Mouse (Mus musculus): ENCODE results near the gene Col23a1. TPM values are rescaled to one million over a fixed set of nuclear protein-coding genes. Genes with fewer than 3 reads are reported as not detected.

Col23a1 gene
- polyA plus RNA-seq, 1 experiment, result 0.76 TPM

GRCm38 (mm10) chr11:51469341-51469831, 179.7 kb downstream of the Col23a1 start:
- TF ChIP-seq EP300 (IDR thresholded peaks at IDR 0.05; ENCODE audit: insufficient read depth, low read depth, low read length) (no peak), CTCF (IDR thresholded peaks at IDR 0.05; ENCODE audit: low read depth, low read length) (no peak), POLR2A (IDR thresholded peaks at IDR 0.05; ENCODE audit: insufficient read depth, low read length) (no peak)
- Histone ChIP-seq H3K4me3 (ENCODE audit: low read depth, low read length) (no peak overlapping the region), H3K4me1 (ENCODE audit: control insufficient read depth, insufficient read depth, low read length) (no peaks in the 10 kb centered on the region), H3K9me3 (replicated peaks; ENCODE audit: control insufficient read depth, insufficient read depth, low read length, poor library complexity, severe bottlenecking) (no peaks in the 10 kb centered on the region), H3K27ac (ENCODE audit: insufficient read depth, low read length) (no peak overlapping the region), H3K9ac (ENCODE audit: low read depth, poor library complexity, severe bottlenecking) (no peak overlapping the region), H3K27me3 (ENCODE audit: control insufficient read depth, insufficient read depth, low read length, poor library complexity, severe bottlenecking) (no peaks in the 10 kb centered on the region), H3K36me3 (ENCODE audit: control insufficient read depth, insufficient read depth, low read length, poor library complexity, severe bottlenecking) (no peaks in the 10 kb centered on the region)

- Histone ChIP-seq H3K9me3 (replicated peaks; ENCODE audit: control insufficient read depth, insufficient read depth, low read length, poor library complexity, severe bottlenecking) (no peaks in the 10 kb centered on the region), H3K27me3 (ENCODE audit: control insufficient read depth, insufficient read depth, low read length, poor library complexity, severe bottlenecking) (no peaks in the 10 kb centered on the region), H3K27ac (ENCODE audit: insufficient read depth, low read length) (no peak overlapping the region), H3K36me3 (ENCODE audit: control insufficient read depth, insufficient read depth, low read length, poor library complexity, severe bottlenecking) (no peaks in the 10 kb centered on the region), H3K4me1 (ENCODE audit: control insufficient read depth, insufficient read depth, low read length) (no peaks in the 10 kb centered on the region), H3K4me3 (ENCODE audit: low read depth, low read length) (no peak overlapping the region), H3K9ac (ENCODE audit: low read depth, poor library complexity, severe bottlenecking) (no peak overlapping the region)
- TF ChIP-seq CTCF (IDR thresholded peaks at IDR 0.05; ENCODE audit: low read depth, low read length) (no peak), POLR2A (IDR thresholded peaks at IDR 0.05; ENCODE audit: insufficient read depth, low read length) (no peak), EP300 (IDR thresholded peaks at IDR 0.05; ENCODE audit: insufficient read depth, low read depth, low read length) (no peak)
Measured at GRCm38 (mm10) chr11:51470383-51471144, 180.8 kb downstream of the Col23a1 start.

- no peak for TF ChIP-seq EP300 (IDR thresholded peaks at IDR 0.05; ENCODE audit: insufficient read depth, low read depth, low read length)
- Histone ChIP-seq H3K27ac (ENCODE audit: insufficient read depth, low read length) (no peak overlapping the region), H3K4me1 (ENCODE audit: control insufficient read depth, insufficient read depth, low read length) (no peaks in the 10 kb centered on the region), H3K4me3 (ENCODE audit: low read depth, low read length) (no peak overlapping the region), H3K9ac (ENCODE audit: low read depth, poor library complexity, severe bottlenecking) (no peak overlapping the region), H3K36me3 (ENCODE audit: control insufficient read depth, insufficient read depth, low read length, poor library complexity, severe bottlenecking) (no peaks in the 10 kb centered on the region), H3K9me3 (replicated peaks; ENCODE audit: control insufficient read depth, insufficient read depth, low read length, poor library complexity, severe bottlenecking) (no peaks in the 10 kb centered on the region), H3K27me3 (ENCODE audit: control insufficient read depth, insufficient read depth, low read length, poor library complexity, severe bottlenecking) (no peaks in the 10 kb centered on the region)
Measured at GRCm38 (mm10) chr11:51473686-51474085, 184.0 kb downstream of the Col23a1 start.

GRCm38 (mm10) chr11:51476543-51476942, 186.8 kb downstream of the Col23a1 start:
- Histone ChIP-seq H3K4me3 (ENCODE audit: low read depth, low read length) (no peak overlapping the region), H3K36me3 (ENCODE audit: control insufficient read depth, insufficient read depth, low read length, poor library complexity, severe bottlenecking) (no peaks in the 10 kb centered on the region), H3K4me1 (ENCODE audit: control insufficient read depth, insufficient read depth, low read length) (no peaks in the 10 kb centered on the region), H3K9me3 (replicated peaks; ENCODE audit: control insufficient read depth, insufficient read depth, low read length, poor library complexity, severe bottlenecking) (no peaks in the 10 kb centered on the region), H3K27ac (ENCODE audit: insufficient read depth, low read length) (no peak overlapping the region), H3K27me3 (ENCODE audit: control insufficient read depth, insufficient read depth, low read length, poor library complexity, severe bottlenecking) (no peaks in the 10 kb centered on the region), H3K9ac (ENCODE audit: low read depth, poor library complexity, severe bottlenecking) (no peak overlapping the region)
- TF ChIP-seq CTCF (IDR thresholded peaks at IDR 0.05; ENCODE audit: low read depth, low read length) (no peak), EP300 (IDR thresholded peaks at IDR 0.05; ENCODE audit: insufficient read depth, low read depth, low read length) (no peak), POLR2A (IDR thresholded peaks at IDR 0.05; ENCODE audit: insufficient read depth, low read length) (no peak)

- no peaks in the 10 kb centered on the region for H3K36me3 ChIP-seq (ENCODE audit: control insufficient read depth, insufficient read depth, low read length, poor library complexity, severe bottlenecking)
Measured at GRCm38 (mm10) chr11:51477571-51477970, 187.9 kb downstream of the Col23a1 start.

GRCm38 (mm10) chr11:51482251-51482650, 192.5 kb downstream of the Col23a1 start:
- no peak overlapping the region for H3K9ac ChIP-seq (ENCODE audit: low read depth, poor library complexity, severe bottlenecking)
- no peaks in the 10 kb centered on the region for H3K36me3 ChIP-seq (ENCODE audit: control insufficient read depth, insufficient read depth, low read length, poor library complexity, severe bottlenecking)
- no peaks in the 10 kb centered on the region for H3K4me1 ChIP-seq (ENCODE audit: control insufficient read depth, insufficient read depth, low read length)
- H3K4me3 ChIP-seq (ENCODE audit: low read depth, low read length), result no peak overlapping the region
- H3K27ac ChIP-seq (ENCODE audit: insufficient read depth, low read length), result no peak overlapping the region
- no peaks in the 10 kb centered on the region for H3K9me3 ChIP-seq (replicated peaks; ENCODE audit: control insufficient read depth, insufficient read depth, low read length, poor library complexity, severe bottlenecking)
- no peaks in the 10 kb centered on the region for H3K27me3 ChIP-seq (ENCODE audit: control insufficient read depth, insufficient read depth, low read length, poor library complexity, severe bottlenecking)
- TF ChIP-seq CTCF (IDR thresholded peaks at IDR 0.05; ENCODE audit: low read depth, low read length), result no peak
- TF ChIP-seq POLR2A (IDR thresholded peaks at IDR 0.05; ENCODE audit: insufficient read depth, low read length), result no peak
- TF ChIP-seq EP300 (IDR thresholded peaks at IDR 0.05; ENCODE audit: insufficient read depth, low read depth, low read length), result no peak

More at GRCm38 (mm10) chr11:51477571-51477970, 187.9 kb downstream of the Col23a1 start:
- Histone ChIP-seq H3K27me3 (ENCODE audit: control insufficient read depth, insufficient read depth, low read length, poor library complexity, severe bottlenecking) (no peaks in the 10 kb centered on the region), H3K4me1 (ENCODE audit: control insufficient read depth, insufficient read depth, low read length) (no peaks in the 10 kb centered on the region), H3K9me3 (replicated peaks; ENCODE audit: control insufficient read depth, insufficient read depth, low read length, poor library complexity, severe bottlenecking) (no peaks in the 10 kb centered on the region), H3K27ac (ENCODE audit: insufficient read depth, low read length) (no peak overlapping the region), H3K9ac (ENCODE audit: low read depth, poor library complexity, severe bottlenecking) (no peak overlapping the region), H3K4me3 (ENCODE audit: low read depth, low read length) (no peak overlapping the region)
- TF ChIP-seq EP300 (IDR thresholded peaks at IDR 0.05; ENCODE audit: insufficient read depth, low read depth, low read length), result no peak
- no peak for TF ChIP-seq CTCF (IDR thresholded peaks at IDR 0.05; ENCODE audit: low read depth, low read length)
- TF ChIP-seq POLR2A (IDR thresholded peaks at IDR 0.05; ENCODE audit: insufficient read depth, low read length), result no peak
